Mouse (Mus musculus): Measurements from ENCODE around the gene Bphl. TPM values are rescaled to one million over a fixed set of nuclear protein-coding genes. Genes with fewer than 3 reads are reported as not detected.
A peak's percentile ranks its signal among the peaks of the same experiment; 100 is the strongest.
"Not testable (repeated sequence)": the region's sequence is repeated elsewhere in the genome, so short reads cannot be mapped to it uniquely, and the experiment has no call there.

Bphl gene
- polyA plus RNA-seq, 1 experiment: 27.7 TPM

GRCm38 (mm10) chr13:34053673-34054282 lies 16.4 kb downstream of the Bphl start:
- no peak for DNase-seq (ENCODE audit: low read depth)
- TF ChIP-seq CTCF (IDR thresholded peaks at IDR 0.05; ENCODE audit: borderline replicate concordance, extremely low read depth, insufficient read depth, insufficient read length): no peak
- no peak for TF ChIP-seq POLR2A (IDR thresholded peaks at IDR 0.05; ENCODE audit: borderline replicate concordance, extremely low read depth, insufficient read depth, insufficient read length, poor library complexity, severe bottlenecking)

GRCm38 (mm10) chr13:34054391-34054790 lies 17.0 kb downstream of the Bphl start:
- no peak for TF ChIP-seq POLR2A (IDR thresholded peaks at IDR 0.05; ENCODE audit: borderline replicate concordance, extremely low read depth, insufficient read depth, insufficient read length, poor library complexity, severe bottlenecking)
- TF ChIP-seq CTCF (IDR thresholded peaks at IDR 0.05; ENCODE audit: borderline replicate concordance, extremely low read depth, insufficient read depth, insufficient read length): no peak
- no peak for DNase-seq (ENCODE audit: low read depth)

- no peak for DNase-seq (ENCODE audit: low read depth)
- TF ChIP-seq CTCF (IDR thresholded peaks at IDR 0.05; ENCODE audit: borderline replicate concordance, extremely low read depth, insufficient read depth, insufficient read length) (no peak), POLR2A (IDR thresholded peaks at IDR 0.05; ENCODE audit: borderline replicate concordance, extremely low read depth, insufficient read depth, insufficient read length, poor library complexity, severe bottlenecking) (no peak)
These were observed 17.6 kb downstream of the Bphl start for GRCm38 (mm10) chr13:34054983-34055382.

- DNase-seq (ENCODE audit: low read depth): no peak
- TF ChIP-seq POLR2A (IDR thresholded peaks at IDR 0.05; ENCODE audit: borderline replicate concordance, extremely low read depth, insufficient read depth, insufficient read length, poor library complexity, severe bottlenecking) (no peak), CTCF (IDR thresholded peaks at IDR 0.05; ENCODE audit: borderline replicate concordance, extremely low read depth, insufficient read depth, insufficient read length) (no peak)
These were observed 19.9 kb downstream of the Bphl start for GRCm38 (mm10) chr13:34057252-34057651.

- TF ChIP-seq POLR2A (IDR thresholded peaks at IDR 0.05; ENCODE audit: borderline replicate concordance, extremely low read depth, insufficient read depth, insufficient read length, poor library complexity, severe bottlenecking) (no peak), CTCF (IDR thresholded peaks at IDR 0.05; ENCODE audit: borderline replicate concordance, extremely low read depth, insufficient read depth, insufficient read length) (no peak)
These were observed 22.7 kb downstream of the Bphl start for GRCm38 (mm10) chr13:34060061-34060460.

GRCm38 (mm10) chr13:34062466-34062865 lies 25.1 kb downstream of the Bphl start:
- no peak for TF ChIP-seq CTCF (IDR thresholded peaks at IDR 0.05; ENCODE audit: borderline replicate concordance, extremely low read depth, insufficient read depth, insufficient read length)
- no peak for DNase-seq (ENCODE audit: low read depth)

More at GRCm38 (mm10) chr13:34060061-34060460, 22.7 kb downstream of the Bphl start:
- no peak for DNase-seq (ENCODE audit: low read depth)

- DNase-seq (ENCODE audit: low read depth): no peak
- TF ChIP-seq POLR2A (IDR thresholded peaks at IDR 0.05; ENCODE audit: borderline replicate concordance, extremely low read depth, insufficient read depth, insufficient read length, poor library complexity, severe bottlenecking) (no peak), CTCF (IDR thresholded peaks at IDR 0.05; ENCODE audit: borderline replicate concordance, extremely low read depth, insufficient read depth, insufficient read length) (no peak)
These were observed 29.0 kb downstream of the Bphl start for GRCm38 (mm10) chr13:34066351-34066750.

- no peak for DNase-seq (ENCODE audit: low read depth)
- no peak for TF ChIP-seq CTCF (IDR thresholded peaks at IDR 0.05; ENCODE audit: borderline replicate concordance, extremely low read depth, insufficient read depth, insufficient read length)
- TF ChIP-seq POLR2A (IDR thresholded peaks at IDR 0.05; ENCODE audit: borderline replicate concordance, extremely low read depth, insufficient read depth, insufficient read length, poor library complexity, severe bottlenecking): no peak
These were observed 32.9 kb downstream of the Bphl start for GRCm38 (mm10) chr13:34070296-34070695.

GRCm38 (mm10) chr13:34071836-34072235 lies 34.4 kb downstream of the Bphl start:
- no peak for TF ChIP-seq CTCF (IDR thresholded peaks at IDR 0.05; ENCODE audit: borderline replicate concordance, extremely low read depth, insufficient read depth, insufficient read length)

GRCm38 (mm10) chr13:34072847-34073246 lies 35.5 kb downstream of the Bphl start:
- peak; percentile 31 for DNase-seq (ENCODE audit: low read depth)
- TF ChIP-seq POLR2A (IDR thresholded peaks at IDR 0.05; ENCODE audit: borderline replicate concordance, extremely low read depth, insufficient read depth, insufficient read length, poor library complexity, severe bottlenecking): no peak
- no peak for TF ChIP-seq CTCF (IDR thresholded peaks at IDR 0.05; ENCODE audit: borderline replicate concordance, extremely low read depth, insufficient read depth, insufficient read length)

More at GRCm38 (mm10) chr13:34071836-34072235, 34.4 kb downstream of the Bphl start:
- DNase-seq (ENCODE audit: low read depth): no peak

GRCm38 (mm10) chr13:34074441-34074840 lies 37.0 kb downstream of the Bphl start:
- DNase-seq (ENCODE audit: low read depth): not testable (repeated sequence)

GRCm38 (mm10) chr13:34075893-34076292 lies 38.5 kb downstream of the Bphl start:
- DNase-seq (ENCODE audit: low read depth): not testable (repeated sequence)

Measured in brain, embryonic 14.5 days (tissue).